In genomic region chr7:19282791-19283405, GRCm38 (mm10) we compare ENCODE assay signal across 9 mouse cellular contexts. TPM values are rescaled to one million over a fixed set of nuclear protein-coding genes. Genes with fewer than 3 reads are reported as not detected.
DNase-seq lines count a peak whose midpoint lies in the region; ATAC-seq lines count a peak whose summit lies in the region.
"Had no signal": no experiment of that assay in that cellular context is flagged by ENCODE, and none has a peak within 500 bp of the region (broad histone marks: within the 10 kb centered on the region; RNA-seq: fewer than 3 reads in every experiment).

No protein-coding gene starts in this region.

- 2% methylated on average over 35 of the region's 35 CpGs for WGBS in heart, embryonic 12.5 days

- peak; percentile 64 for ATAC-seq in common myeloid progenitor, adult 5-6 weeks (replicated peaks; ENCODE audit: low read depth, poor library complexity, severe bottlenecking)
- peak; percentile 71 for ATAC-seq in heart, embryonic 12.5 days (ENCODE audit: insufficient number of reproducible peaks, low FRiP score)

- peak; percentile 65 to 87 for DNase-seq in adrenal gland, adult (ENCODE audit: inconsistent age in 2 of 2, low spot score in 1 of 2)
- DNase-seq in adrenal gland, adult 8-10 months: no peak
- peak; percentile 48 for DNase-seq in MN1 (ENCODE audit: low spot score)
- DNase-seq in kidney, postnatal 10 days: peak; percentile 88
- DNase-seq in lung, postnatal 36 days: peak; percentile 67
- peak; percentile 64 for DNase-seq in right cerebral cortex, postnatal 14 days

- H3K27me3 ChIP-seq in heart, embryonic 12.5 days (replicated peaks): peaks cover 60% of the 10 kb centered on the region

- no peaks in the 10 kb centered on the region for H3K36me3 ChIP-seq in heart, embryonic 12.5 days

- H3K4me2 ChIP-seq in heart, embryonic 12.5 days: peak overlapping the region; percentile 95

- peak overlapping the region; percentile 53 for H3K4me3 ChIP-seq in heart, embryonic 12.5 days

- H3K9me3 ChIP-seq in heart, embryonic 12.5 days (replicated peaks): no peaks in the 10 kb centered on the region

- H3K4me1 ChIP-seq in heart, embryonic 12.5 days (replicated peaks): peaks cover 21% of the 10 kb centered on the region

- no peak overlapping the region for H3K27ac ChIP-seq in heart, embryonic 12.5 days (ENCODE audit: poor library complexity, severe bottlenecking)

- peak overlapping the region; percentile 18 for H3K9ac ChIP-seq in heart, embryonic 12.5 days

RNA-seq across cellular contexts. Expression of gene Rtn2, which starts 0.5 kb away (rescaled TPM):
- total RNA-seq in adrenal gland, adult 8-10 months (2022): 10 to 100 TPM in 1 of 4 experiments, 1 to 10 TPM in 3; 3.8 to 15.0 (median 6.8) TPM
- 0.14 TPM in 1 of 2 replicates, not detected in the other for total RNA-seq in common myeloid progenitor, adult 5-6 weeks (2017)
- 23.6 and 26.7 TPM in 2 replicates for polyA plus RNA-seq in heart, embryonic 12.5 days (2016; fragmentation: Nextera tagmentation; extraction: Ambion mirVana)

RNA-seq across cellular contexts. Expression of gene Ppm1n, which starts 3.0 kb away (rescaled TPM):
- total RNA-seq in adrenal gland, adult 8-10 months (2022): not detected
- not detected in 2 replicates for total RNA-seq in common myeloid progenitor, adult 5-6 weeks (2017)
- not detected in 2 replicates for polyA plus RNA-seq in heart, embryonic 12.5 days (2016; fragmentation: Nextera tagmentation; extraction: Ambion mirVana)
- total RNA-seq: layer of hippocampus, postnatal 25 days had no signal

RNA-seq across cellular contexts. Expression of gene Vasp, which starts 11.3 kb away (rescaled TPM):
- total RNA-seq in adrenal gland, adult 8-10 months (2022): 10 to 100 TPM; 44.8 to 70.6 (median 59.1) TPM
- total RNA-seq in common myeloid progenitor, adult 5-6 weeks (2017): 47.6 and 61.7 TPM in 2 replicates
- polyA plus RNA-seq in heart, embryonic 12.5 days (2016; fragmentation: Nextera tagmentation; extraction: Ambion mirVana): 93.7 and 99.0 TPM in 2 replicates

RNA-seq across cellular contexts. Expression of gene Fosb, which starts 27.0 kb away (rescaled TPM):
- 1 to 10 TPM; 1.6 to 9.4 (median 5.6) TPM for total RNA-seq in adrenal gland, adult 8-10 months (2022)
- total RNA-seq in common myeloid progenitor, adult 5-6 weeks (2017): 61.8 and 98.3 TPM in 2 replicates
- polyA plus RNA-seq in heart, embryonic 12.5 days (2016; fragmentation: Nextera tagmentation; extraction: Ambion mirVana): 0.37 and 0.55 TPM in 2 replicates

RNA-seq across cellular contexts. Expression of gene Opa3, which starts 54.8 kb away (rescaled TPM):
- total RNA-seq in adrenal gland, adult 8-10 months (2022): 10 to 100 TPM; 32.4 to 41.5 (median 33.7) TPM
- total RNA-seq in common myeloid progenitor, adult 5-6 weeks (2017): 22.4 and 24.0 TPM in 2 replicates
- 37.0 and 38.4 TPM in 2 replicates for polyA plus RNA-seq in heart, embryonic 12.5 days (2016; fragmentation: Nextera tagmentation; extraction: Ambion mirVana)
